Mouse (Mus musculus): ENCODE results near the gene Zmynd8. TPM values are rescaled to one million over a fixed set of nuclear protein-coding genes. Genes with fewer than 3 reads are reported as not detected.

Zmynd8 gene
- polyA plus RNA-seq, 1 experiment from 2014 or later: 68.7 TPM

- Histone ChIP-seq H3K9ac (peak overlapping the region; percentile 55), H3K27me3 (replicated peaks) (no peaks in the 10 kb centered on the region), H3K27ac (peak overlapping the region; percentile 92), H3K36me3 (peaks cover 17% of the 10 kb centered on the region), H3K4me1 (peaks cover 83% of the 10 kb centered on the region), H3K4me3 (no peak overlapping the region), H3K4me2 (replicated peaks) (peak overlapping the region; percentile 80), H3K9me3 (no peaks in the 10 kb centered on the region)
- 31% methylated on average over 8 of the region's 8 CpGs for WGBS
- no peak for ATAC-seq (ENCODE audit: low FRiP score, low read depth)
These were observed 22.5 kb downstream of the Zmynd8 start for GRCm38 (mm10) chr2:165876201-165876918.

GRCm38 (mm10) chr2:165875406-165875955, 23.3 kb downstream of the Zmynd8 start:
- Histone ChIP-seq H3K4me2 (replicated peaks) (peak overlapping the region; percentile 80), H3K27me3 (replicated peaks) (no peaks in the 10 kb centered on the region), H3K9ac (peak overlapping the region; percentile 55), H3K4me3 (peak overlapping the region; percentile 7; the same call in 1 of the 2 replicates), H3K4me1 (peaks cover 81% of the 10 kb centered on the region), H3K9me3 (no peaks in the 10 kb centered on the region), H3K36me3 (peaks cover 24% of the 10 kb centered on the region), H3K27ac (peak overlapping the region; percentile 92)
- 12% methylated on average over 13 of the region's 13 CpGs for WGBS
- ATAC-seq (ENCODE audit: low FRiP score, low read depth): peak; percentile 44

GRCm38 (mm10) chr2:165874461-165875339, 24.1 kb downstream of the Zmynd8 start:
- no peaks in the 10 kb centered on the region for H3K9me3 ChIP-seq
- 11% methylated on average over 13 of the region's 13 CpGs for WGBS
- no peaks in the 10 kb centered on the region for H3K27me3 ChIP-seq (replicated peaks)
- H3K4me3 ChIP-seq: peak overlapping the region; percentile 7; the same call in 1 of the 2 replicates
- peak overlapping the region; percentile 92 for H3K27ac ChIP-seq
- peaks cover 24% of the 10 kb centered on the region for H3K36me3 ChIP-seq
- H3K4me1 ChIP-seq: peaks cover 80% of the 10 kb centered on the region
- ATAC-seq (ENCODE audit: low FRiP score, low read depth): peak; percentile 88
- peak overlapping the region; percentile 55 for H3K9ac ChIP-seq
- peak overlapping the region; percentile 80 for H3K4me2 ChIP-seq (replicated peaks)

- no peaks in the 10 kb centered on the region for H3K27me3 ChIP-seq (replicated peaks)
- no peak for ATAC-seq (ENCODE audit: low FRiP score, low read depth)
- H3K36me3 ChIP-seq: peaks cover 24% of the 10 kb centered on the region
- H3K9ac ChIP-seq: peak overlapping the region; percentile 55; the same call in 1 of the 2 replicates
- H3K27ac ChIP-seq: peak overlapping the region; percentile 92; the same call in 1 of the 2 replicates
- WGBS: 76% methylated on average over 3 of the region's 3 CpGs
- H3K4me1 ChIP-seq: peaks cover 80% of the 10 kb centered on the region
- H3K4me3 ChIP-seq: no peak overlapping the region
- H3K4me2 ChIP-seq (replicated peaks): peak overlapping the region; percentile 80; the same call in 1 of the 2 replicates
- no peaks in the 10 kb centered on the region for H3K9me3 ChIP-seq
These were observed 25.0 kb downstream of the Zmynd8 start for GRCm38 (mm10) chr2:165873777-165874176.

- Histone ChIP-seq H3K4me2 (replicated peaks) (no peak overlapping the region), H3K36me3 (peaks cover 24% of the 10 kb centered on the region), H3K9ac (no peak overlapping the region), H3K27me3 (replicated peaks) (no peaks in the 10 kb centered on the region), H3K4me3 (no peak overlapping the region), H3K27ac (no peak overlapping the region), H3K9me3 (no peaks in the 10 kb centered on the region), H3K4me1 (peaks cover 79% of the 10 kb centered on the region)
- no peak for ATAC-seq (ENCODE audit: low FRiP score, low read depth)
- WGBS: 86% methylated on average over 7 of the region's 7 CpGs
These were observed 25.6 kb downstream of the Zmynd8 start for GRCm38 (mm10) chr2:165873196-165873595.

GRCm38 (mm10) chr2:165869257-165869656, 29.6 kb downstream of the Zmynd8 start:
- 55% methylated on average over 1 of the region's 1 CpGs for WGBS
- Histone ChIP-seq H3K4me1 (peaks cover 73% of the 10 kb centered on the region), H3K4me3 (no peak overlapping the region), H3K9me3 (no peaks in the 10 kb centered on the region), H3K9ac (no peak overlapping the region), H3K27ac (no peak overlapping the region; the same call in 1 of the 2 replicates), H3K27me3 (replicated peaks) (no peaks in the 10 kb centered on the region), H3K4me2 (replicated peaks) (no peak overlapping the region), H3K36me3 (peaks cover 24% of the 10 kb centered on the region)
- no peak for ATAC-seq (ENCODE audit: low FRiP score, low read depth)

GRCm38 (mm10) chr2:165868522-165869175, 30.2 kb downstream of the Zmynd8 start:
- Histone ChIP-seq H3K4me2 (replicated peaks) (no peak overlapping the region), H3K27me3 (replicated peaks) (no peaks in the 10 kb centered on the region), H3K4me1 (peaks cover 67% of the 10 kb centered on the region), H3K36me3 (peaks cover 18% of the 10 kb centered on the region), H3K9ac (no peak overlapping the region; the same call in 1 of the 2 replicates), H3K27ac (no peak overlapping the region; the same call in 1 of the 2 replicates), H3K4me3 (no peak overlapping the region), H3K9me3 (no peaks in the 10 kb centered on the region)
- ATAC-seq (ENCODE audit: low FRiP score, low read depth): no peak
- 57% methylated on average over 8 of the region's 8 CpGs for WGBS

GRCm38 (mm10) chr2:165867549-165867948, 31.3 kb downstream of the Zmynd8 start:
- peaks cover 10% of the 10 kb centered on the region for H3K36me3 ChIP-seq
- no peak overlapping the region for H3K9ac ChIP-seq
- H3K4me1 ChIP-seq: peaks cover 73% of the 10 kb centered on the region
- no peaks in the 10 kb centered on the region for H3K9me3 ChIP-seq
- WGBS: 63% methylated on average over 9 of the region's 9 CpGs
- H3K4me2 ChIP-seq (replicated peaks): peak overlapping the region; percentile 19
- ATAC-seq (ENCODE audit: low FRiP score, low read depth): peak; percentile 18; the same call in 1 of the 2 replicates
- no peak overlapping the region for H3K4me3 ChIP-seq
- H3K27me3 ChIP-seq (replicated peaks): no peaks in the 10 kb centered on the region
- H3K27ac ChIP-seq: peak overlapping the region; percentile 62

GRCm38 (mm10) chr2:165866951-165867387, 31.8 kb downstream of the Zmynd8 start:
- H3K27me3 ChIP-seq (replicated peaks): no peaks in the 10 kb centered on the region
- H3K4me3 ChIP-seq: no peak overlapping the region
- H3K4me1 ChIP-seq: peaks cover 79% of the 10 kb centered on the region
- H3K9me3 ChIP-seq: no peaks in the 10 kb centered on the region
- peak; percentile 46 for ATAC-seq (ENCODE audit: low FRiP score, low read depth)
- peak overlapping the region; percentile 40 for H3K9ac ChIP-seq
- WGBS: 42% methylated on average over 12 of the region's 12 CpGs
- H3K36me3 ChIP-seq: peaks cover 9% of the 10 kb centered on the region
- H3K4me2 ChIP-seq (replicated peaks): peak overlapping the region; percentile 19
- peak overlapping the region; percentile 62 for H3K27ac ChIP-seq

- Histone ChIP-seq H3K36me3 (peaks cover 8% of the 10 kb centered on the region), H3K9me3 (no peaks in the 10 kb centered on the region), H3K4me3 (no peak overlapping the region), H3K4me2 (replicated peaks) (peak overlapping the region; percentile 19), H3K27me3 (replicated peaks) (no peaks in the 10 kb centered on the region), H3K9ac (peak overlapping the region; percentile 40; the same call in 1 of the 2 replicates), H3K4me1 (peaks cover 84% of the 10 kb centered on the region), H3K27ac (peak overlapping the region; percentile 62)
- WGBS: 45% methylated on average over 8 of the region's 8 CpGs
- ATAC-seq (ENCODE audit: low FRiP score, low read depth): no peak
These were observed 32.4 kb downstream of the Zmynd8 start for GRCm38 (mm10) chr2:165866412-165866811.

GRCm38 (mm10) chr2:165864769-165865168, 34.0 kb downstream of the Zmynd8 start:
- no peak overlapping the region for H3K4me3 ChIP-seq
- 82% methylated on average over 3 of the region's 3 CpGs for WGBS
- no peak overlapping the region for H3K27ac ChIP-seq
- H3K9ac ChIP-seq: no peak overlapping the region
- no peak for ATAC-seq (ENCODE audit: low FRiP score, low read depth)
- no peak overlapping the region for H3K4me2 ChIP-seq (replicated peaks)
- H3K9me3 ChIP-seq: no peaks in the 10 kb centered on the region
- peaks cover 83% of the 10 kb centered on the region for H3K4me1 ChIP-seq
- 0 out of 2 replicates have a peak, but pooled peaks cover 4% of the 10 kb centered on the region for H3K36me3 ChIP-seq
- no peaks in the 10 kb centered on the region for H3K27me3 ChIP-seq (replicated peaks)
